In the genomic region with DNA sequence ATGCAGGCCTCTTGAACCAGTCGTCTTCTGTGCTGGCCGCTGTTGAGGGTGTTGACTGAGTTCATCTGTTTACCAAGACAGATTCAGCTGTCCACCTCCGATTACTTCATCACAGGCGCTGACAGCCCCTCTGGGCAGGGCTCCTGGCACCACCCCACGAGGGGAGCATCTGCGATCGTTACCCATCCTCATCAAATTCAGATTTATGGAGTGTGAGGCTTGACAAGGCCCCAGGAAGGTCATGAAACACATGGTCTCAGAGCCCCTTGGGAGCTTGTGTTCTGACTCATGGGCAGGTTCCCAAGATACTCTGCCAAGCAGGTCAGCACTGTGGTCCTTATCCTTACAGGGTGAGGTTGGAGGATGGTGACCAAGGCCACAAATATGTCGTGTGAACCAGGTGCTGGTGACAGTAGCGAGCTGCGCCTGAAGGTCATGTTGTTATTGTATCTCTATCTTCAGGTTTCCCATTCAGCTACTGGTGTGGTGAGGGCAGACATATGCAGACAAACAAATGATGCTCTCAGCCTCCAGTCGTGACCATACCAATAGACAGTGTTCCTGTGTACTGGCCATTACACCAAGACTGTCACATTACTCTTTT, we compare ENCODE assay signal across 14 mouse cellular contexts. TPM values are rescaled to one million over a fixed set of nuclear protein-coding genes. Genes with fewer than 3 reads are reported as not detected.
A peak's percentile ranks its signal among the peaks of the same experiment; 100 is the strongest.
DNase-seq lines count a peak whose midpoint lies in the region; ATAC-seq lines count a peak whose summit lies in the region.
"Had no signal": no experiment of that assay in that cellular context is flagged by ENCODE, and none has a peak within 500 bp of the region (broad histone marks: within the 10 kb centered on the region; RNA-seq: fewer than 3 reads in every experiment).

No protein-coding gene starts in this region.

- H3K27ac ChIP-seq in hindbrain, embryonic 16.5 days (ENCODE audit: low read depth, low read length) = no peak overlapping the region
- H3K27ac ChIP-seq in hindbrain, embryonic 14.5 days = no peak overlapping the region
- 0 out of 2 replicates have a peak overlapping the region, but pooled peaks have one; percentile 19 for H3K27ac ChIP-seq in embryonic facial prominence, embryonic 10.5 days (replicated peaks)
- H3K27ac ChIP-seq: forebrain, embryonic 15.5 days; limb, embryonic 13.5 days had no signal

- ATAC-seq in hindbrain, embryonic 16.5 days = 0 out of 2 replicates have a peak, but pooled peaks have one; percentile 37
- no peak for ATAC-seq in hindbrain, embryonic 14.5 days (ENCODE audit: low FRiP score)
- no peak for ATAC-seq in granulocyte monocyte progenitor cell, adult 5-6 weeks (replicated peaks; ENCODE audit: poor library complexity, severe bottlenecking)
- ATAC-seq: forebrain, embryonic 15.5 days had no signal

- H3K4me1 ChIP-seq in hindbrain, embryonic 16.5 days (ENCODE audit: control insufficient read depth, insufficient read depth, low read depth, low read length) = no peaks in the 10 kb centered on the region
- no peaks in the 10 kb centered on the region for H3K4me1 ChIP-seq in hindbrain, embryonic 14.5 days (replicated peaks; ENCODE audit: control insufficient read depth, insufficient read depth, low read length)
- H3K4me1 ChIP-seq in embryonic facial prominence, embryonic 10.5 days = peaks cover 15% of the 10 kb centered on the region
- H3K4me1 ChIP-seq: forebrain, embryonic 15.5 days; limb, embryonic 13.5 days had no signal

- WGBS in hindbrain, embryonic 16.5 days = 76% methylated on average over 11 of the region's 11 CpGs
- WGBS in hindbrain, embryonic 14.5 days = 76% methylated on average over 11 of the region's 11 CpGs
- 85% methylated on average over 11 of the region's 11 CpGs for WGBS in embryonic facial prominence, embryonic 10.5 days

- H3K4me2 ChIP-seq in hindbrain, embryonic 16.5 days (ENCODE audit: low read length) = no peak overlapping the region
- no peak overlapping the region for H3K4me2 ChIP-seq in hindbrain, embryonic 14.5 days (replicated peaks)
- H3K4me2 ChIP-seq: forebrain, embryonic 15.5 days; limb, embryonic 13.5 days had no signal

- no peak overlapping the region for H3K4me3 ChIP-seq in hindbrain, embryonic 16.5 days (ENCODE audit: low read length)
- H3K4me3 ChIP-seq in hindbrain, embryonic 14.5 days (replicated peaks; ENCODE audit: low read length) = no peak overlapping the region
- no peak overlapping the region for H3K4me3 ChIP-seq in embryonic facial prominence, embryonic 10.5 days
- H3K4me3 ChIP-seq: forebrain, embryonic 15.5 days; limb, embryonic 13.5 days had no signal

- no peak overlapping the region for H3K9ac ChIP-seq in hindbrain, embryonic 16.5 days (ENCODE audit: low read depth, low read length)
- no peak overlapping the region for H3K9ac ChIP-seq in hindbrain, embryonic 14.5 days
- H3K9ac ChIP-seq: forebrain, embryonic 15.5 days; limb, embryonic 13.5 days had no signal

- H3K9me3 ChIP-seq in hindbrain, embryonic 16.5 days (ENCODE audit: control insufficient read depth, low read length) = no peaks in the 10 kb centered on the region
- H3K9me3 ChIP-seq in hindbrain, embryonic 14.5 days (ENCODE audit: control insufficient read depth, low read length) = no peaks in the 10 kb centered on the region
- no peaks in the 10 kb centered on the region for H3K9me3 ChIP-seq in embryonic facial prominence, embryonic 10.5 days
- H3K9me3 ChIP-seq: forebrain, embryonic 15.5 days; limb, embryonic 13.5 days had no signal

- H3K36me3 ChIP-seq in hindbrain, embryonic 16.5 days (ENCODE audit: control insufficient read depth, insufficient read depth, low read length) = no peaks in the 10 kb centered on the region
- H3K36me3 ChIP-seq in hindbrain, embryonic 14.5 days (replicated peaks; ENCODE audit: control insufficient read depth, insufficient read depth) = no peaks in the 10 kb centered on the region
- no peaks in the 10 kb centered on the region for H3K36me3 ChIP-seq in embryonic facial prominence, embryonic 10.5 days (replicated peaks)
- H3K36me3 ChIP-seq: forebrain, embryonic 15.5 days; limb, embryonic 13.5 days had no signal

- DNase-seq in hindbrain, embryonic 14.5 days (ENCODE audit: low spot score) = no peak
- DNase-seq in NIH3T3 (ENCODE audit: low read depth) = peak; percentile 88
- DNase-seq in embryonic facial prominence, embryonic 10.5 days (ENCODE audit: low spot score) = no peak
- DNase-seq in lung, postnatal 14 days = peak; percentile 36
- DNase-seq in yolk sac, embryonic 10.5 days (ENCODE audit: low spot score) = no peak
- DNase-seq: adrenal gland, adult 2 months; heart, postnatal 36 days; kidney, adult 18-20 months; thymus, adult 2 months had no signal

- no peaks in the 10 kb centered on the region for H3K27me3 ChIP-seq in hindbrain, embryonic 16.5 days (replicated peaks; ENCODE audit: control insufficient read depth, insufficient read depth, low read length)
- H3K27me3 ChIP-seq in hindbrain, embryonic 14.5 days (ENCODE audit: control insufficient read depth, insufficient read depth, low read length) = no peaks in the 10 kb centered on the region
- H3K27me3 ChIP-seq in embryonic facial prominence, embryonic 10.5 days (replicated peaks; ENCODE audit: low read depth, poor library complexity, severe bottlenecking) = 0 out of 2 replicates have a peak, but pooled peaks cover 6% of the 10 kb centered on the region
- H3K27me3 ChIP-seq: forebrain, embryonic 15.5 days; limb, embryonic 13.5 days had no signal

RNA-seq across cellular contexts. Expression of a gene that starts 51.8 kb away (rescaled TPM):
- polyA plus RNA-seq in hindbrain, embryonic 16.5 days (2015; fragmentation: Nextera tagmentation; extraction: Ambion mirVana) = 3.7 and 4.3 TPM in 2 replicates
- 2.9 and 3.3 TPM in 2 replicates for polyA plus RNA-seq in hindbrain, embryonic 14.5 days (2014; fragmentation: Nextera tagmentation; extraction: Ambion mirVana)
- 3.6 and 4.0 TPM in 2 replicates for polyA plus RNA-seq in embryonic facial prominence, embryonic 10.5 days (2016; fragmentation: Nextera tagmentation; extraction: Ambion mirVana)
- not detected in 2 replicates for total RNA-seq in granulocyte monocyte progenitor cell, adult 5-6 weeks (2014; fragmentation: Nextera tagmentation)
- not detected in 2 replicates for total RNA-seq in granulocyte monocyte progenitor cell, adult 5-6 weeks (2017)
- total RNA-seq: megakaryocyte-erythroid progenitor cell, adult 5-6 weeks had no signal

Comparison
In these comparisons a context has a peak if more than half of its experiments do, and no peak if none do; other contexts are left out.
1. DNase-seq: peak in NIH3T3 (single experiment) and lung, postnatal 14 days (single experiment); none in hindbrain, embryonic 14.5 days (single experiment), embryonic facial prominence, embryonic 10.5 days (single experiment) and yolk sac, embryonic 10.5 days (single experiment).